Mouse (Mus musculus) limb, embryonic 12.5 days (tissue): Measurements from ENCODE around the gene Pnp2. TPM values are rescaled to one million over a fixed set of nuclear protein-coding genes. Genes with fewer than 3 reads are reported as not detected.
A peak's percentile ranks its signal among the peaks of the same experiment; 100 is the strongest.
"Not testable (repeated sequence)": the region's sequence is repeated elsewhere in the genome, so short reads cannot be mapped to it uniquely, and the experiment has no call there.

Experiments used
- ATAC-seq: fragments of 200-750 bp; cut with Nextera tagmentation; 2 replicates; pipeline ENCODE4 v1.8.0; 2017; ENCODE audit warnings: low read depth, moderate TSS enrichment; ENCODE audit not compliant: insufficient number of reproducible peaks, insufficient read depth, low FRiP score, low TSS enrichment
- H3K27ac ChIP-seq: fragments of 300-500 bp; sonication (generic); 2 replicates; pipeline ENCODE4 v1.5.1; 2016; ENCODE audit warnings: mild to moderate bottlenecking, moderate library complexity
- H3K27me3 ChIP-seq: fragments of 300-500 bp; sonication (generic); 2 replicates; pipeline ENCODE4 v1.6.1; 2016; ENCODE audit warnings: mild to moderate bottlenecking, moderate library complexity
- H3K36me3 ChIP-seq: fragments of 300-500 bp; sonication (generic); 2 replicates; pipeline ENCODE4 v1.6.1; 2016; ENCODE audit warnings: mild to moderate bottlenecking, moderate library complexity
- H3K4me1 ChIP-seq: fragments of 300-500 bp; sonication (generic); replicated peaks from 2 replicates; pipeline ENCODE4 v1.6.1; 2016
- H3K4me2 ChIP-seq: fragments of 300-500 bp; sonication (generic); 2 replicates; pipeline ENCODE4 v1.6.1; 2016; ENCODE audit warnings: mild to moderate bottlenecking, moderate library complexity
- H3K4me3 ChIP-seq: fragments of 300-500 bp; sonication (generic); replicated peaks from 2 replicates; pipeline ENCODE4 v1.5.1; 2016; ENCODE audit warnings: mild to moderate bottlenecking
- H3K9ac ChIP-seq: fragments of 300-500 bp; sonication (generic); replicated peaks from 2 replicates; pipeline ENCODE4 v1.6.1; 2016; ENCODE audit warnings: mild to moderate bottlenecking, moderate library complexity
- H3K9me3 ChIP-seq: fragments of 300-500 bp; sonication (generic); 2 replicates; pipeline ENCODE4 v1.6.1; 2016; ENCODE audit warnings: mild to moderate bottlenecking, moderate library complexity
- WGBS: fragments of 180-500 bp; shearing (Covaris S2); methylation state at CpG from one replicate; pipeline ENCODE4 v1.1.7; 2016; 5-methylcytosine and 5-hydroxymethylcytosine counted together
- polyA plus RNA-seq: library from polyadenylated mRNA; unstranded; fragments of >200 nt; fragmentation: Nextera tagmentation; extraction: Ambion mirVana; gene quantifications from 2 replicates; pipeline ENCODE4 v1.2.1, GENCODE M21; 2016

Gene Pnp2
- polyA plus RNA-seq, 1 experiment from 2014 or later = 0.78 TPM

GRCm38 (mm10) chr14:50931493-50932020 lies 24.2 kb upstream of the Pnp2 start:
- H3K4me2 ChIP-seq = peak overlapping the region; percentile 69
- peaks cover 30% of the 10 kb centered on the region for H3K36me3 ChIP-seq
- no peak for ATAC-seq
- H3K9me3 ChIP-seq = no peaks in the 10 kb centered on the region
- H3K27me3 ChIP-seq = no peaks in the 10 kb centered on the region
- WGBS = 14% methylated on average over 12 of the region's 12 CpGs
- peak overlapping the region; percentile 95 for H3K4me3 ChIP-seq
- H3K27ac ChIP-seq = peak overlapping the region; percentile 88
- peak overlapping the region; percentile 50 for H3K9ac ChIP-seq
- H3K4me1 ChIP-seq = peaks cover 13% of the 10 kb centered on the region

DNA sequence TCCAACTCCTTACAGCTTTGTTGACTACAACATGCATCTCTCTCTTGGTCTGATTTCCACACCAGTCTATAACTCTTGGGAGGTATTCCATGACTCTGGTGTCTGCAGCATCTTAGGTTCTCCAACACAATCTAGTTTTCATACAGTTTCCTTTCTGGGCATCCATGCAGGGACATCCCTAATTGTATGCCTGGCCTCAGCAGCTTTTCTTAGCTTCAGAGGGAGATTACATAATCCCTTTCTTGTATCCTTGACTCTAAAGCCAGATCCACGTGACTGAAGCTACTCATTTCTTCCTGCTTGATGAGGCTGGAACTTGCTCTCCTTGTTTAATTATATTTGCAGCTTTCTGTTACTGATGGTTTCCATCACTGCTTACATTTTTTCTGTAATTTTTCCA lies 19.1 kb upstream of the Pnp2 start:
- ATAC-seq = no peak
- H3K27ac ChIP-seq = no peak overlapping the region
- no peak overlapping the region for H3K9ac ChIP-seq
- no peak overlapping the region for H3K4me3 ChIP-seq
- H3K4me2 ChIP-seq = no peak overlapping the region
- 0 out of 2 replicates have a peak, but pooled peaks cover under 1% of the 10 kb centered on the region for H3K4me1 ChIP-seq
- no peaks in the 10 kb centered on the region for H3K9me3 ChIP-seq
- H3K27me3 ChIP-seq = no peaks in the 10 kb centered on the region
- WGBS = 69% methylated on average over 1 of the region's 1 CpGs
- no peaks in the 10 kb centered on the region for H3K36me3 ChIP-seq

DNA sequence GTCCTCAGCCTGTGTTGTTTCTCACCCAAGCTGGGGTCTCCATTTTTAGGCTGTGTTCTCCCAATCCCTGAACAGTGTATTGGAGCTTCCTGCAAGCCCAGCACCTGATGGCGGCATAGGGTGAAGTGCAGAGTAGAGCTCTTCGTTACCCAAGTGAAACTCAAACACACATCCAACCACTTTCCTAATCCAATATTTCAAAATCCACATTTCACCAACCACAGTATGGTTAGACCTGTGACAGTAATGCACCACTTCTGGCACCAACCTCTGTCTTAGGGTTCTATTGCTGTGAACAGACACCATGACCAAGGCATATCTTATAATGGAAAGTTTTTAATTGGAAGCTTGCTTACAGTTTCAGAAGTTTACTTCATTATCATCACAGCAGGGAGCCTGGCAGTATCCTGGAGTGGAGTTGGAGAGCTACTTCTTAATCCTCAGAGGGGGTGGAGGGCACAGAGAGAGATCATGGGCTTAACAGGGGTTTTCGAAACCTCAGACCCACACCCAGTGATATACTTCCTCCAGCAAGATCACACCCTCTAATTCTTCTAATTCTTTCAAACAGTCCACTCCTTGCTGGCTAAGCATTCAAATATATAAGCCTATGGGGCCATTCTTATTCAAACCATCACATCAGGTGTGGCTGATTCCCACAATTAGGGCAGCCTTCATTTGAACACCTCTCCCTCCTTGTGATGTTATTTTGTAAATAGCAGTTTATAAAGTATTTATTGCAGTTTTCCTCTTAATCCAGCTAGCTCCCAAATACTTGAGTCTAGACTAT lies 17.5 kb upstream of the Pnp2 start:
- Histone ChIP-seq H3K4me3 (no peak overlapping the region), H3K4me2 (no peak overlapping the region), H3K9me3 (no peaks in the 10 kb centered on the region), H3K36me3 (no peaks in the 10 kb centered on the region), H3K27ac (no peak overlapping the region), H3K4me1 (no peaks in the 10 kb centered on the region), H3K27me3 (no peaks in the 10 kb centered on the region), H3K9ac (no peak overlapping the region)
- no peak for ATAC-seq
- WGBS = 90% methylated on average over 3 of the region's 3 CpGs

DNA sequence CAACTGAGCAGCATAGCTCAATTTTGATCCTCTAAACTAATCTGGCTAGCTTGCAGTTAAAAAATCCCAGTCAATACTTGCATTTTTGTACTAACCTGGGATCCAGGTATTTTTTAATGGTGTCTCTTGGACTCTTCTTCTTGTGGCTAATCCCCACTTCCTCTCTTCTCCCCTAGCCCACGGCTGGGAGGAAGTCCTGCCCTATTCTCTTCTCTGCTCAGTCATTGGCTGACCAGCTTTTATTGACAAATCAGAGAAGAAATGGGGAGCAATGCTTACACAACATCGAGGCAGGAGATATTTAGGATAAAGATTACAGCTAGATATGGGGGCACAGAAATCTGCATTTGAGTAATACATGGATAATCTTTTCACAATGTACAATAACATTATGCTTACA lies 16.9 kb upstream of the Pnp2 start:
- no peak for ATAC-seq
- WGBS = 46% methylated on average over 2 of the region's 2 CpGs

DNA sequence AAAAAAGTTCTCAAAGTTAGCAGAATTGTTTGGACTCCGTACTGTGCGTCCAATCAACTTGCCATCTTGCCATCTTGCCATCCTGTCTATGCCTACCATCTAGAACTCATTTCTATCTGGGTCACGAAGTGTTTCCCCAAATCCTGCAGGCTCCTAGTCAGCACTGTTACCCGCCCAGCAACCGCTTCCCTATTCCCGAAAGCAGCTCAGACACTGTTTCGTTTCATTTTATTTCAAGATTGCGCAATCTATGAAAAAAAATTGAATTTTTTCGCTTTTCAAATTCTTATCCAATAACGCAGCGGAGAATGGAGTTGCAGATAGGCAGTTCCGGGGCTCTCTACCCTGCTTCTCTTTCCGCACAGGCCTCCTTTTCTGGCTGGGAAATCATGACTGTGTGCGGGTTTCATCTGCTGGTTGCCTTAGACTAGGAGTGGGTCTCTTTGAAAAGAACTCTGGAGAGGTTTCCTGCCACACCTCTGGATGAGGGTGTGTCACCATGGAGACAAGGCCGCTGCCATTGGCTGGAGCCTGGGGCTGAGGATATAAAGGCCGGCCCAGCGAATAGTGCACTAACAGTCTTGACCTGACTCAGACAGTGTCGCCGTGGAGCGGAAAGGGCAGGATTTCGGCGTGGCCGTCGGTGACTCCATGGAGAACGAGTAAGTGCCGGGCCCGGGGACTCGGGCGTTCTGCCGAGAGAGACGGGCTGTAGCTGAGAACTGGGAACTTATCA lies 11.7 kb upstream of the Pnp2 start, which contains the start of gene Gm49342:
Gene Gm49342 (plus strand): TSS at position 586 of the 736 bp plus-strand sequence.
- WGBS = 19% methylated on average over 31 of the region's 31 CpGs

More for the DNA sequence above, 16.9 kb upstream of the Pnp2 start:
- Histone ChIP-seq H3K27me3 (no peaks in the 10 kb centered on the region), H3K4me3 (no peak overlapping the region), H3K9ac (no peak overlapping the region), H3K27ac (no peak overlapping the region), H3K4me1 (0 out of 2 replicates have a peak, but pooled peaks cover 1% of the 10 kb centered on the region), H3K36me3 (no peaks in the 10 kb centered on the region), H3K9me3 (no peaks in the 10 kb centered on the region), H3K4me2 (no peak overlapping the region)

GRCm38 (mm10) chr14:50944668-50945033 lies 11.1 kb upstream of the Pnp2 start:
- WGBS = under 1% methylated on average over 14 of the region's 15 CpGs
- not testable (repeated sequence) for H3K4me1 ChIP-seq, H3K36me3 ChIP-seq, H3K27me3 ChIP-seq, H3K9me3 ChIP-seq
- peak; percentile 95 for ATAC-seq
- peak overlapping the region; percentile 56 for H3K9ac ChIP-seq
- peak overlapping the region; percentile 93 for H3K27ac ChIP-seq
- peak overlapping the region; percentile 49 for H3K4me3 ChIP-seq
- H3K4me2 ChIP-seq = peak overlapping the region; percentile 69

More for the DNA sequence above, 11.7 kb upstream of the Pnp2 start, which contains the start of gene Gm49342:
- ATAC-seq = peak; percentile 99
- Histone ChIP-seq H3K27ac (peak within 1 kb of the TSS; percentile 93), H3K36me3 (peaks cover 6% of the 10 kb centered on the region; the same call in 1 of the 2 replicates), H3K9me3 (no peaks in the 10 kb centered on the region), H3K27me3 (no peaks in the 10 kb centered on the region), H3K4me1 (0 out of 2 replicates have a peak, but pooled peaks cover 8% of the 10 kb centered on the region), H3K4me2 (peak within 1 kb of the TSS; percentile 69), H3K9ac (peak within 1 kb of the TSS; percentile 56), H3K4me3 (peak within 1 kb of the TSS; percentile 49)

- not testable (repeated sequence) for ATAC-seq
Observed at GRCm38 (mm10) chr14:50945081-50945480, 10.7 kb upstream of the Pnp2 start.

GRCm38 (mm10) chr14:50945526-50945925 lies 10.3 kb upstream of the Pnp2 start:
- Histone ChIP-seq H3K4me2 (peak overlapping the region; percentile 69), H3K9ac (peak overlapping the region; percentile 56), H3K4me3 (peak overlapping the region; percentile 49)
- H3K27ac ChIP-seq, H3K9me3 ChIP-seq, H3K4me1 ChIP-seq, ATAC-seq, H3K27me3 ChIP-seq, H3K36me3 ChIP-seq: not testable (repeated sequence)
- WGBS = 30% methylated on average over 3 of the region's 3 CpGs

More at GRCm38 (mm10) chr14:50945081-50945480, 10.7 kb upstream of the Pnp2 start:
- peak overlapping the region; percentile 93 for H3K27ac ChIP-seq
- not testable (repeated sequence) for H3K36me3 ChIP-seq, H3K9me3 ChIP-seq, H3K27me3 ChIP-seq, H3K4me1 ChIP-seq
- H3K9ac ChIP-seq = peak overlapping the region; percentile 56
- peak overlapping the region; percentile 69 for H3K4me2 ChIP-seq
- WGBS = 12% methylated on average over 6 of the region's 6 CpGs
- peak overlapping the region; percentile 49 for H3K4me3 ChIP-seq

- no peak for ATAC-seq
- Histone ChIP-seq H3K27ac (no peak overlapping the region), H3K4me1 (no peaks in the 10 kb centered on the region), H3K4me2 (no peak overlapping the region), H3K9me3 (no peaks in the 10 kb centered on the region), H3K9ac (no peak overlapping the region), H3K27me3 (no peaks in the 10 kb centered on the region), H3K36me3 (peaks cover 9% of the 10 kb centered on the region), H3K4me3 (no peak overlapping the region)
- 86% methylated on average over 10 of the region's 10 CpGs for WGBS
Observed at GRCm38 (mm10) chr14:50955487-50955886, 305 bp upstream of the Pnp2 start.

DNA sequence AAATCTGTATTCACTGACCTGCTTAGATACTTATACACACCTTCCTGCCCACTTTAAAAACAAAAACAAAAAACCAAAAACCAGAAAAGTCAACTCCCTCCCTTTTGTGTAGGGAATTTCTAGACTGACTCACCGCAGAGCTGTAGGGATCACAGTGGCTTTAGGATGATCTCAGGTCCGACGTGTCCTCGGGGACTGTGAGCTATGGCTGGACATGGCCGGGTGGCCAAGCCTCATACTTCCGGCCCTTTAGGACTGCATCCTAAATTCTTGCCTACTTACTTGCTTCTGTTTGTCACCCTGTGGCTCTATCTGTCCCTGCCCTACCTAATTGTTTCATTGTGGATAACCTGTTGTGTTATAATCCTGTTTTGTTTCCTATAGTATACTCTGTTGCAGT lies 932 bp downstream of the Pnp2 start:
- H3K4me3 ChIP-seq, H3K36me3 ChIP-seq, H3K27me3 ChIP-seq, H3K4me2 ChIP-seq, H3K9ac ChIP-seq, H3K27ac ChIP-seq, H3K9me3 ChIP-seq, ATAC-seq, H3K4me1 ChIP-seq: not testable (repeated sequence)
- 85% methylated on average over 6 of the region's 6 CpGs for WGBS

- H3K9ac ChIP-seq, H3K4me2 ChIP-seq, ATAC-seq, H3K27ac ChIP-seq, H3K36me3 ChIP-seq, H3K9me3 ChIP-seq, H3K4me3 ChIP-seq, H3K27me3 ChIP-seq, H3K4me1 ChIP-seq: not testable (repeated sequence)
- WGBS = 57% methylated on average over 3 of the region's 3 CpGs
Observed at GRCm38 (mm10) chr14:50957146-50957545, 1.4 kb downstream of the Pnp2 start.
